In genomic region chr19:42118142-42118541, GRCm38 (mm10) we compare ENCODE assay signal across 23 mouse cellular contexts. TPM values are rescaled to one million over a fixed set of nuclear protein-coding genes. Genes with fewer than 3 reads are reported as not detected.
DNase-seq lines count a peak whose midpoint lies in the region; ATAC-seq and TF ChIP-seq lines count a peak whose summit lies in the region.
"Had no signal": no experiment of that assay in that cellular context is flagged by ENCODE, and none has a peak within 500 bp of the region (broad histone marks: within the 10 kb centered on the region; RNA-seq: fewer than 3 reads in every experiment).

No protein-coding gene starts in this region.

- TF ChIP-seq POLR2A in liver, adult 2 months (IDR thresholded peaks at IDR 0.05; ENCODE audit: extremely low read depth, insufficient read depth, low read length) = no peak

- 37% methylated on average over 9 of the region's 9 CpGs for WGBS in liver, adult 2 months
- WGBS in liver, embryonic 12.5 days (ENCODE audit: insufficient replicate concordance) = 87% methylated on average over 9 of the region's 9 CpGs
- WGBS in liver, embryonic 15.5 days (ENCODE audit: insufficient replicate concordance) = 85% methylated on average over 9 of the region's 9 CpGs
- WGBS in liver, embryonic 16.5 days (ENCODE audit: insufficient replicate concordance) = 75% methylated on average over 9 of the region's 9 CpGs
- WGBS in stomach, postnatal 0 days = 90% methylated on average over 9 of the region's 9 CpGs

- peaks cover 46% of the 10 kb centered on the region for H3K36me3 ChIP-seq in liver, adult 2 months (ENCODE audit: control insufficient read depth, insufficient read depth, low read length)
- H3K36me3 ChIP-seq in liver, embryonic 12.5 days = peaks cover 74% of the 10 kb centered on the region
- H3K36me3 ChIP-seq in liver, embryonic 15.5 days (replicated peaks) = peaks cover 59% of the 10 kb centered on the region
- H3K36me3 ChIP-seq in liver, embryonic 16.5 days (ENCODE audit: control insufficient read depth, insufficient read depth) = peaks cover 4% of the 10 kb centered on the region; the same call in 1 of the 2 replicates
- H3K36me3 ChIP-seq in stomach, postnatal 0 days (ENCODE audit: control insufficient read depth, insufficient read depth, low read length) = peaks cover 19% of the 10 kb centered on the region

- no peak for ATAC-seq in liver, embryonic 12.5 days
- peak; percentile 48; the same call in 1 of the 2 replicates for ATAC-seq in liver, embryonic 15.5 days (ENCODE audit: insufficient read depth)
- ATAC-seq in liver, embryonic 16.5 days (ENCODE audit: low read depth) = peak; percentile 56
- peak; percentile 14; the same call in 1 of the 2 replicates for ATAC-seq in stomach, postnatal 0 days (ENCODE audit: low FRiP score, low TSS enrichment)
- ATAC-seq: activated CD4-positive, CD25-positive, alpha-beta regulatory T cell, adult 4 months; CD4-positive, CD25-positive, alpha-beta regulatory T cell, adult 4 months; forebrain, embryonic 13.5 days; Patski had no signal

- H3K9me3 ChIP-seq in liver, embryonic 12.5 days (replicated peaks) = no peaks in the 10 kb centered on the region
- H3K9me3 ChIP-seq in liver, embryonic 15.5 days (replicated peaks) = no peaks in the 10 kb centered on the region
- H3K9me3 ChIP-seq in liver, embryonic 16.5 days (replicated peaks; ENCODE audit: control insufficient read depth, low read length) = no peaks in the 10 kb centered on the region
- H3K9me3 ChIP-seq in stomach, postnatal 0 days (ENCODE audit: control insufficient read depth, low read length) = no peaks in the 10 kb centered on the region
- H3K9me3 ChIP-seq: embryonic facial prominence, embryonic 10.5 days; embryonic facial prominence, embryonic 12.5 days; forebrain, embryonic 13.5 days; G1E had no signal

- no peak overlapping the region for H3K27ac ChIP-seq in liver, adult 2 months (replicated peaks; ENCODE audit: insufficient read depth, low read depth, low read length)
- no peak overlapping the region for H3K27ac ChIP-seq in liver, embryonic 12.5 days
- no peak overlapping the region for H3K27ac ChIP-seq in liver, embryonic 15.5 days (replicated peaks)
- no peak overlapping the region for H3K27ac ChIP-seq in liver, embryonic 16.5 days (ENCODE audit: low read length)
- no peak overlapping the region for H3K27ac ChIP-seq in stomach, postnatal 0 days (replicated peaks)
- H3K27ac ChIP-seq: embryonic facial prominence, embryonic 10.5 days; embryonic facial prominence, embryonic 12.5 days; forebrain, embryonic 13.5 days had no signal

- H3K4me1 ChIP-seq in liver, adult 2 months (ENCODE audit: control insufficient read depth, insufficient read depth, low read length) = peaks cover 8% of the 10 kb centered on the region
- H3K4me1 ChIP-seq in liver, embryonic 12.5 days = peaks cover 7% of the 10 kb centered on the region; the same call in 1 of the 2 replicates
- peaks cover 4% of the 10 kb centered on the region for H3K4me1 ChIP-seq in liver, embryonic 15.5 days (replicated peaks)
- H3K4me1 ChIP-seq in liver, embryonic 16.5 days (ENCODE audit: control insufficient read depth, low read depth, low read length) = no peaks in the 10 kb centered on the region
- no peaks in the 10 kb centered on the region for H3K4me1 ChIP-seq in stomach, postnatal 0 days (replicated peaks; ENCODE audit: control insufficient read depth, insufficient read depth)
- H3K4me1 ChIP-seq: embryonic facial prominence, embryonic 10.5 days; embryonic facial prominence, embryonic 12.5 days; forebrain, embryonic 13.5 days had no signal

- H3K79me2 ChIP-seq in liver, adult 2 months (ENCODE audit: control insufficient read depth, insufficient read depth, low read length) = no peaks in the 10 kb centered on the region

- DNase-seq in liver, adult 2 months (ENCODE audit: extremely low read depth, low read depth, low spot score) = peak; percentile 68
- DNase-seq in liver = no peak
- DNase-seq in stomach, postnatal 0 days (ENCODE audit: low spot score) = no peak
- no peak for DNase-seq in testis, postnatal 10 days (ENCODE audit: low spot score)
- DNase-seq: adrenal gland, adult 8-10 months; adrenal gland, postnatal 14 days; B cell, adult 2 months; cerebellum, adult 11-12 months; cerebellum, adult 2 months; cerebellum, adult 9-10 months; cerebellum, postnatal 10 days; cerebellum, postnatal 25 days had no signal

- H3K27me3 ChIP-seq in liver, adult 2 months (ENCODE audit: control insufficient read depth, insufficient read depth, low read length) = no peaks in the 10 kb centered on the region
- H3K27me3 ChIP-seq in liver, embryonic 12.5 days (replicated peaks) = no peaks in the 10 kb centered on the region
- H3K27me3 ChIP-seq in liver, embryonic 15.5 days = no peaks in the 10 kb centered on the region
- no peaks in the 10 kb centered on the region for H3K27me3 ChIP-seq in liver, embryonic 16.5 days (ENCODE audit: control insufficient read depth, insufficient read depth, low read depth, low read length)
- no peaks in the 10 kb centered on the region for H3K27me3 ChIP-seq in stomach, postnatal 0 days (ENCODE audit: control insufficient read depth, insufficient read depth, low read length)
- H3K27me3 ChIP-seq: CH12.LX; embryonic facial prominence, embryonic 12.5 days; forebrain, embryonic 13.5 days; Patski had no signal

- H3K4me3 ChIP-seq in liver, adult 2 months (ENCODE audit: insufficient read depth, low read depth, low read length) = no peak overlapping the region
- no peak overlapping the region for H3K4me3 ChIP-seq in liver, embryonic 12.5 days
- no peak overlapping the region for H3K4me3 ChIP-seq in liver, embryonic 15.5 days (replicated peaks)
- no peak overlapping the region for H3K4me3 ChIP-seq in liver, embryonic 16.5 days (ENCODE audit: low read depth, low read length)
- H3K4me3 ChIP-seq in stomach, postnatal 0 days (ENCODE audit: low read depth, low read length) = no peak overlapping the region
- H3K4me3 ChIP-seq: embryonic facial prominence, embryonic 10.5 days; embryonic facial prominence, embryonic 12.5 days; forebrain, embryonic 13.5 days had no signal

- no peak for TF ChIP-seq CTCF in liver, adult 2 months (IDR thresholded peaks at IDR 0.05; ENCODE audit: low read depth, low read length)
- no peak for TF ChIP-seq CTCF in stomach, postnatal 0 days (IDR thresholded peaks at IDR 0.05; ENCODE audit: low read depth)

- no peak for TF ChIP-seq EP300 in stomach, postnatal 0 days (optimal IDR thresholded peaks at IDR 0.05)

- no peak overlapping the region for H3K9ac ChIP-seq in liver, adult 2 months (ENCODE audit: low read depth, low read length)
- H3K9ac ChIP-seq in liver, embryonic 12.5 days = no peak overlapping the region
- H3K9ac ChIP-seq in liver, embryonic 15.5 days = no peak overlapping the region
- no peak overlapping the region for H3K9ac ChIP-seq in liver, embryonic 16.5 days (ENCODE audit: low read depth, low read length)
- H3K9ac ChIP-seq in stomach, postnatal 0 days (ENCODE audit: low read length) = no peak overlapping the region
- H3K9ac ChIP-seq: embryonic facial prominence, embryonic 12.5 days; forebrain, embryonic 13.5 days had no signal

- no peak overlapping the region for H3K4me2 ChIP-seq in liver, embryonic 12.5 days
- no peak overlapping the region for H3K4me2 ChIP-seq in liver, embryonic 15.5 days
- H3K4me2 ChIP-seq in liver, embryonic 16.5 days (ENCODE audit: low read depth, low read length) = no peak overlapping the region
- no peak overlapping the region for H3K4me2 ChIP-seq in stomach, postnatal 0 days (replicated peaks; ENCODE audit: low read depth)
- H3K4me2 ChIP-seq: embryonic facial prominence, embryonic 12.5 days; forebrain, embryonic 13.5 days had no signal

RNA-seq across cellular contexts. Expression of gene Avpi1, which starts 10.7 kb away (rescaled TPM):
- total RNA-seq in liver, adult 2 months (2014; rRNA removed) = 49.0 and 53.6 TPM in 2 replicates
- polyA plus RNA-seq in liver, adult 2 months (2012; rRNA removed) = 35.9 and 38.2 TPM in 2 replicates
- 14.7 and 14.9 TPM in 2 replicates for polyA plus RNA-seq in liver, embryonic 12.5 days (2016; fragmentation: Nextera tagmentation; extraction: Ambion mirVana)
- 19.9 and 25.0 TPM in 2 replicates for polyA plus RNA-seq in liver, embryonic 15.5 days (2015; fragmentation: Nextera tagmentation; extraction: Ambion mirVana)
- 22.5 and 24.8 TPM in 2 replicates for polyA plus RNA-seq in liver, embryonic 16.5 days (2015; fragmentation: Nextera tagmentation; extraction: Ambion mirVana)
- 108 and 117 TPM in 2 replicates for polyA plus RNA-seq in stomach, postnatal 0 days (2015; fragmentation: Nextera tagmentation; extraction: Ambion mirVana)

RNA-seq across cellular contexts. Expression of gene Pi4k2a, which starts 27.9 kb away (rescaled TPM):
- total RNA-seq in liver, adult 2 months (2014; rRNA removed) = 20.2 and 23.8 TPM in 2 replicates
- 43.3 and 46.1 TPM in 2 replicates for polyA plus RNA-seq in liver, adult 2 months (2012; rRNA removed)
- polyA plus RNA-seq in liver, embryonic 12.5 days (2016; fragmentation: Nextera tagmentation; extraction: Ambion mirVana) = 17.3 and 18.7 TPM in 2 replicates
- polyA plus RNA-seq in liver, embryonic 15.5 days (2015; fragmentation: Nextera tagmentation; extraction: Ambion mirVana) = 10.5 and 11.1 TPM in 2 replicates
- polyA plus RNA-seq in liver, embryonic 16.5 days (2015; fragmentation: Nextera tagmentation; extraction: Ambion mirVana) = 2.9 and 4.0 TPM in 2 replicates
- 20.8 and 21.6 TPM in 2 replicates for polyA plus RNA-seq in stomach, postnatal 0 days (2015; fragmentation: Nextera tagmentation; extraction: Ambion mirVana)

RNA-seq across cellular contexts. Expression of gene Marveld1, which starts 29.1 kb away (rescaled TPM):
- total RNA-seq in liver, adult 2 months (2014; rRNA removed) = 11.9 and 12.1 TPM in 2 replicates
- polyA plus RNA-seq in liver, adult 2 months (2012; rRNA removed) = 25.7 and 29.8 TPM in 2 replicates
- 4.6 and 5.3 TPM in 2 replicates for polyA plus RNA-seq in liver, embryonic 12.5 days (2016; fragmentation: Nextera tagmentation; extraction: Ambion mirVana)
- 3.2 and 4.7 TPM in 2 replicates for polyA plus RNA-seq in liver, embryonic 15.5 days (2015; fragmentation: Nextera tagmentation; extraction: Ambion mirVana)
- polyA plus RNA-seq in liver, embryonic 16.5 days (2015; fragmentation: Nextera tagmentation; extraction: Ambion mirVana) = 2.0 TPM in 2 replicates
- 15.3 and 23.6 TPM in 2 replicates for polyA plus RNA-seq in stomach, postnatal 0 days (2015; fragmentation: Nextera tagmentation; extraction: Ambion mirVana)
- total RNA-seq: CH12.LX had no signal
- polyA plus RNA-seq: G1E had no signal

RNA-seq across cellular contexts. Expression of gene Morn4, which starts 32.0 kb away (rescaled TPM):
- 0.09 and 0.13 TPM in 2 replicates for total RNA-seq in liver, adult 2 months (2014; rRNA removed)
- 0.27 and 0.44 TPM in 2 replicates for polyA plus RNA-seq in liver, adult 2 months (2012; rRNA removed)
- 4.4 and 4.6 TPM in 2 replicates for polyA plus RNA-seq in liver, embryonic 12.5 days (2016; fragmentation: Nextera tagmentation; extraction: Ambion mirVana)
- 1.4 TPM in 2 replicates for polyA plus RNA-seq in liver, embryonic 15.5 days (2015; fragmentation: Nextera tagmentation; extraction: Ambion mirVana)
- polyA plus RNA-seq in liver, embryonic 16.5 days (2015; fragmentation: Nextera tagmentation; extraction: Ambion mirVana) = 1.1 TPM in 2 replicates
- 7.3 and 8.2 TPM in 2 replicates for polyA plus RNA-seq in stomach, postnatal 0 days (2015; fragmentation: Nextera tagmentation; extraction: Ambion mirVana)
- polyA plus RNA-seq: activated CD4-positive, CD25-positive, alpha-beta regulatory T cell, adult 4 months had no signal

RNA-seq across cellular contexts. Expression of gene Zfyve27, which starts 45.6 kb away (rescaled TPM):
- 11.1 and 13.4 TPM in 2 replicates for total RNA-seq in liver, adult 2 months (2014; rRNA removed)
- polyA plus RNA-seq in liver, adult 2 months (2012; rRNA removed) = 14.1 and 22.0 TPM in 2 replicates
- polyA plus RNA-seq in liver, embryonic 12.5 days (2016; fragmentation: Nextera tagmentation; extraction: Ambion mirVana) = 11.6 and 13.2 TPM in 2 replicates
- 8.8 and 10.1 TPM in 2 replicates for polyA plus RNA-seq in liver, embryonic 15.5 days (2015; fragmentation: Nextera tagmentation; extraction: Ambion mirVana)
- 8.5 and 9.9 TPM in 2 replicates for polyA plus RNA-seq in liver, embryonic 16.5 days (2015; fragmentation: Nextera tagmentation; extraction: Ambion mirVana)
- polyA plus RNA-seq in stomach, postnatal 0 days (2015; fragmentation: Nextera tagmentation; extraction: Ambion mirVana) = 14.1 and 15.3 TPM in 2 replicates
